Mouse (Mus musculus): ENCODE measurements around the gene Mtss1l. TPM values are rescaled to one million over a fixed set of nuclear protein-coding genes. Genes with fewer than 3 reads are reported as not detected.

Gene Mtss1l
- polyA plus RNA-seq, 2 experiments, result 0.52 to 2.6 TPM

DNA sequence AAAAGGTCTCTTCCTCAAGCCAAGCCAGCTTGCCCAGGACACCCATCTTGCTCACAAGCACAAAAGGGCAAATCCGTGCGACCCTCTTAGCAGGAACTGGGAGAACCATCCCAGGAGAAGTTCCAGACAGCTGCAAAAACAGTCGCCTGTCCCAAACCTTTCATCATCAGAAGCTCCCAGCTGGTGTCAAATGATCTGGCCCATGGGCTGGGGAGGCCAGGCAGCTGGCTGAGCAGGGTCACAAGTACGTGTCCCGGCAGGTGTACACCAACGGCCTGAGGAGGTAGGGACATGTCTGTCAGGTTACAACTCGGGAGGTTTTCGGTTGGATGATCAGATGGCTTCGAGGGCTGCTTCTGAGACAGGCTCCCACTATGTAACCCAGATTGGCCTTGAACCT is 25.4 kb downstream of the Mtss1l start:
- Histone ChIP-seq H3K27ac (no peak overlapping the region), H3K4me2 (ENCODE audit: low read depth) (no peak overlapping the region), H3K4me1 (replicated peaks; ENCODE audit: control insufficient read depth in 2 of 2, insufficient read depth in 2 of 2, low read length in 1 of 2) (no peaks in the 10 kb centered on the region), H3K9ac (replicated peaks) (no peak overlapping the region), H3K9me3 (ENCODE audit: control insufficient read depth, low read length) (no peaks in the 10 kb centered on the region), H3K4me3 (ENCODE audit: insufficient read depth in 1 of 2, low read depth in 2 of 2, low read length in 2 of 2) (no peak overlapping the region), H3K36me3 (replicated peaks; ENCODE audit: control insufficient read depth, insufficient read depth, low read depth) (no peaks in the 10 kb centered on the region), H3K27me3 (ENCODE audit: control insufficient read depth, insufficient read depth, low read length) (no peaks in the 10 kb centered on the region; the same call in 1 of the 2 replicates)
- DNase-seq (ENCODE audit: low read depth in 3 of 3, low spot score in 3 of 3), result no peak
- no peak for TF ChIP-seq CTCF (IDR thresholded peaks at IDR 0.05; ENCODE audit: low read depth)
- TF ChIP-seq EP300 (IDR thresholded peaks at IDR 0.05; ENCODE audit: low read depth), result no peak
- 62% methylated on average over 9 of the region's 9 CpGs for WGBS (ENCODE audit: insufficient replicate concordance)
- ATAC-seq (ENCODE audit: insufficient read depth), result no peak

DNA sequence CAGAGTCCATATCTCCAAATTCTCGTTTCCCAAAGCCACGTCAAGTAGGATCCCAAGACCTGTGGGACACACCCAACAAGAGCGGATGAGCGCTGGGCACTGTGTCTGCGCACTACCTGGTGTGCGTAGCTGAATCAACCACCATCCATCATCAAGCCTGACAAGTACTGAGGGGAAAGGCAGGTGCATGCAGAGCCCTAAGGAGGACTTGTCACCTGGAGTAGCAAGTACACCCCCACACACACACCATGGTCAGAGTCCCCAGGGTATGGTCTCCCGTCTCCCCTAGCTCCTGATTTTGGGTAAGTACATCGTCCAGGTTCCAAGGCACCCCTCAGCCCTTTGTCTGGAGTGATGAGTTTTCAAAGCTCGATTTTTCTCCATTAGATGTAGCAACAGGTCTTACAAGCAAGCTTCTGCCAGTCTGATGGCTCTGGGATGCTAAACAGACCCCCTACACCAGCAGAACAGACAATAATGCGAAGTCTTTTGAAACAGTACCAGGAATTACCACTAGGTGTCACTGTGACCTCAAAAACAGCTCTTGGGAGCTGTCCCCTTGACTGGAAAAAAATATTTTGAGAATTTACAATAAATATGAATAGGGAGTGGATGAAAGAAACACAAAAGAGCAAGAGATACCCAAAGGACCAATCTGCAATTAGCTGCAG is 28.4 kb downstream of the Mtss1l start:
- Histone ChIP-seq H3K9ac (replicated peaks) (no peak overlapping the region), H3K36me3 (replicated peaks; ENCODE audit: control insufficient read depth, insufficient read depth, low read depth) (no peaks in the 10 kb centered on the region), H3K4me3 (ENCODE audit: insufficient read depth in 1 of 2, low read depth in 2 of 2, low read length in 2 of 2) (no peak overlapping the region), H3K9me3 (ENCODE audit: control insufficient read depth, low read length) (no peaks in the 10 kb centered on the region), H3K4me1 (replicated peaks; ENCODE audit: control insufficient read depth in 2 of 2, insufficient read depth in 2 of 2, low read length in 1 of 2) (no peaks in the 10 kb centered on the region), H3K4me2 (ENCODE audit: low read depth) (no peak overlapping the region), H3K27ac (no peak overlapping the region), H3K27me3 (ENCODE audit: control insufficient read depth, insufficient read depth, low read length) (no peaks in the 10 kb centered on the region; the same call in 1 of the 2 replicates)
- TF ChIP-seq EP300 (IDR thresholded peaks at IDR 0.05; ENCODE audit: low read depth), result no peak
- TF ChIP-seq CTCF (IDR thresholded peaks at IDR 0.05; ENCODE audit: low read depth), result peak; percentile 80
- ATAC-seq (ENCODE audit: insufficient read depth) (no peak), DNase-seq (ENCODE audit: low read depth in 3 of 3, low spot score in 3 of 3) (peak; percentile 17 to 41 (median 27))
- 50% methylated on average over 10 of the region's 10 CpGs for WGBS (ENCODE audit: insufficient replicate concordance)

DNA sequence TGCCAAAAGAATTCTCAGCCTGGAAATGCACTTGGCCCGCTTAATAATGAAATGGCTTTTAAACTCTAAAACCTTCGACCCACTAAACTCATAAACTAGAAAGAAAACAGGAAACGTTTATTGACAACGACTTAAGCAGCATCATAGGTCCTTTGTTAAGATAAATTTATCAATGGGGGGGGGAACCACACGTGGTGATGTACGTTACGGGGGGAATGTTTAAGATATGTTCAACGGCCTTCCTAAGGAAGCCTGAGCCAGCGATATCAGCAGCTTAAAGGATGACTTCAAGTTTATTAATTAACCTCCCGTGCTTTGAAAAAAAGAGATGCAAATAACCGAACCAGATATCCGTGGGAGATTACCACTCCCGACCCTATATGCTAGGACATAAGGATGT is 29.0 kb downstream of the Mtss1l start:
- Histone ChIP-seq H3K27me3 (ENCODE audit: control insufficient read depth, insufficient read depth, low read length) (no peaks in the 10 kb centered on the region; the same call in 1 of the 2 replicates), H3K36me3 (replicated peaks; ENCODE audit: control insufficient read depth, insufficient read depth, low read depth) (no peaks in the 10 kb centered on the region), H3K9me3 (ENCODE audit: control insufficient read depth, low read length) (no peaks in the 10 kb centered on the region), H3K9ac (replicated peaks) (no peak overlapping the region), H3K27ac (no peak overlapping the region), H3K4me1 (replicated peaks; ENCODE audit: control insufficient read depth in 2 of 2, insufficient read depth in 2 of 2, low read length in 1 of 2) (no peaks in the 10 kb centered on the region), H3K4me3 (ENCODE audit: insufficient read depth in 1 of 2, low read depth in 2 of 2, low read length in 2 of 2) (no peak overlapping the region), H3K4me2 (ENCODE audit: low read depth) (no peak overlapping the region)
- no peak for DNase-seq (ENCODE audit: low read depth in 3 of 3, low spot score in 3 of 3)
- 34% methylated on average over 13 of the region's 13 CpGs for WGBS (ENCODE audit: insufficient replicate concordance)
- no peak for TF ChIP-seq CTCF (IDR thresholded peaks at IDR 0.05; ENCODE audit: low read depth)
- TF ChIP-seq EP300 (IDR thresholded peaks at IDR 0.05; ENCODE audit: low read depth), result no peak
- no peak for ATAC-seq (ENCODE audit: insufficient read depth)

DNA sequence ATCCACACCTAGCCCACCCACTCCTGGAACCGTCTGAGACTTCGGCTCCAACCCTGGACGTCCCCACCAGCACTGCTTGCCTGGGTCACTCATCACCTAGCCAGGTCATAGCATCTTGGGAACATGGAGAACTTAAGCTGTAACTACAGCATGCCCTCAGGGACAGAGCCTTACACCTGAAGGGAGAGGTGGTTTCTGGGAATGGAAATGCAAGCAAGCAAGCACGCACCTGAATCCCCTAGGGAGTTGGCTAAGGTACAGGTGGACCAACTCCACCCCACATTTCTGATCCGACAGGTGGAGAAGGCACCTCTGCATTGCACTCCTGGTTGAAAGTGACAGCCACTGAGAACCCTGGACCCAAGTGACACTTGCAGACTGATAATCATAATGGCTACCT is 30.2 kb downstream of the Mtss1l start:
- 67% methylated on average over 5 of the region's 5 CpGs for WGBS (ENCODE audit: insufficient replicate concordance)
- DNase-seq (ENCODE audit: low read depth in 3 of 3, low spot score in 3 of 3) (no peak), ATAC-seq (ENCODE audit: insufficient read depth) (no peak)
- no peaks in the 10 kb centered on the region for H3K36me3 ChIP-seq (replicated peaks; ENCODE audit: control insufficient read depth, insufficient read depth, low read depth)
- H3K27me3 ChIP-seq (ENCODE audit: control insufficient read depth, insufficient read depth, low read length), result no peaks in the 10 kb centered on the region; the same call in 1 of the 2 replicates
- no peak for TF ChIP-seq EP300 (IDR thresholded peaks at IDR 0.05; ENCODE audit: low read depth)
- TF ChIP-seq CTCF (IDR thresholded peaks at IDR 0.05; ENCODE audit: low read depth), result no peak
- no peak overlapping the region for H3K9ac ChIP-seq (replicated peaks)
- H3K9me3 ChIP-seq (ENCODE audit: control insufficient read depth, low read length), result no peaks in the 10 kb centered on the region
- H3K4me2 ChIP-seq (ENCODE audit: low read depth), result no peak overlapping the region
- no peak overlapping the region for H3K4me3 ChIP-seq (ENCODE audit: insufficient read depth in 1 of 2, low read depth in 2 of 2, low read length in 2 of 2)
- no peaks in the 10 kb centered on the region for H3K4me1 ChIP-seq (replicated peaks; ENCODE audit: control insufficient read depth in 2 of 2, insufficient read depth in 2 of 2, low read length in 1 of 2)
- H3K27ac ChIP-seq, result no peak overlapping the region

DNA sequence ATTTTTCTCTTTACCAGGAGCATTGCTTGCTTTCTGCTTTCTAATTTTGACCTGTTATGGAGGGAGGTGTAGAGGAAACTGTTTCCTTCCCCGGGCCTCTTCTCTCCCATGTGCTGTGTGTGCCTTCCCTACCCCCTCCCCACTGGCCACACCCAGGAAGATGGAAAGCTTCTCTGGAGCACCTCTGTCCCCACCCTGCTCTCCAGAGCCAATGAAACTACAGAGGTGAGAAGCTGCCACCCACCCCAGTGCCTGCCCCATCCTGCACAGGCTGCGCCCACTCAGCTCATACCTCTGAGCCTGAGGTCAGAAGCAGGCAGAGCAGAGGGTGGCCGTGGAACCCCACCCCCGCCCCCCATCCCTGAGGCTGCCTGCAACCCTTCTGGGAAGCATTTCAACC is 33.4 kb downstream of the Mtss1l start:
- Histone ChIP-seq H3K27ac (no peak overlapping the region), H3K9ac (replicated peaks) (no peak overlapping the region), H3K9me3 (ENCODE audit: control insufficient read depth, low read length) (no peaks in the 10 kb centered on the region), H3K4me3 (ENCODE audit: insufficient read depth in 1 of 2, low read depth in 2 of 2, low read length in 2 of 2) (no peak overlapping the region), H3K4me2 (ENCODE audit: low read depth) (no peak overlapping the region), H3K27me3 (ENCODE audit: control insufficient read depth, insufficient read depth, low read length) (no peaks in the 10 kb centered on the region), H3K36me3 (replicated peaks; ENCODE audit: control insufficient read depth, insufficient read depth, low read depth) (no peaks in the 10 kb centered on the region), H3K4me1 (replicated peaks; ENCODE audit: control insufficient read depth in 2 of 2, insufficient read depth in 2 of 2, low read length in 1 of 2) (no peaks in the 10 kb centered on the region)
- ATAC-seq (ENCODE audit: insufficient read depth) (no peak), DNase-seq (ENCODE audit: low read depth in 3 of 3, low spot score in 3 of 3) (no peak)
- TF ChIP-seq EP300 (IDR thresholded peaks at IDR 0.05; ENCODE audit: low read depth) (no peak), CTCF (IDR thresholded peaks at IDR 0.05; ENCODE audit: low read depth) (no peak)
- WGBS (ENCODE audit: insufficient replicate concordance), result 45% methylated on average over 4 of the region's 4 CpGs
